Mouse (Mus musculus): ENCODE data around the gene Zeb2. TPM values are rescaled to one million over a fixed set of nuclear protein-coding genes. Genes with fewer than 3 reads are reported as not detected.

The Zeb2 gene
- polyA plus RNA-seq, 2 experiments, result 27.2 to 43.9 TPM

- Histone ChIP-seq H3K27ac (replicated peaks; ENCODE audit: low read depth, low read length) (no peak overlapping the region), H3K4me1 (ENCODE audit: control insufficient read depth, insufficient read depth, low read length) (no peaks in the 10 kb centered on the region), H3K9ac (ENCODE audit: low read depth, low read length, severe bottlenecking) (no peak overlapping the region), H3K4me3 (replicated peaks; ENCODE audit: low read length) (no peak overlapping the region), H3K36me3 (ENCODE audit: control insufficient read depth, insufficient read depth, low read length) (no peaks in the 10 kb centered on the region), H3K4me2 (replicated peaks; ENCODE audit: low read depth, low read length, severe bottlenecking) (no peak overlapping the region), H3K9me3 (ENCODE audit: control insufficient read depth, low read length) (no peaks in the 10 kb centered on the region), H3K27me3 (ENCODE audit: control insufficient read depth, insufficient read depth, low read length) (no peaks in the 10 kb centered on the region)
- no peak for ATAC-seq (ENCODE audit: low FRiP score, low read depth)
- 98% methylated on average over 2 of the region's 2 CpGs for WGBS
- DNase-seq (ENCODE audit: low spot score), result no peak
- TF ChIP-seq POLR2A (IDR thresholded peaks at IDR 0.05; ENCODE audit: borderline replicate concordance, extremely low read depth, insufficient read depth, insufficient read length), result no peak
Measured at GRCm38 (mm10) chr2:45128696-45129095, 11.5 kb upstream of the Zeb2 start.

GRCm38 (mm10) chr2:45126401-45126800 is 9.2 kb upstream of the Zeb2 start:
- H3K9ac ChIP-seq (ENCODE audit: low read depth, low read length, severe bottlenecking), result no peak overlapping the region
- no peaks in the 10 kb centered on the region for H3K9me3 ChIP-seq (ENCODE audit: control insufficient read depth, low read length)
- H3K36me3 ChIP-seq (ENCODE audit: control insufficient read depth, insufficient read depth, low read length), result no peaks in the 10 kb centered on the region
- no peak overlapping the region for H3K4me2 ChIP-seq (replicated peaks; ENCODE audit: low read depth, low read length, severe bottlenecking)
- H3K27ac ChIP-seq (replicated peaks; ENCODE audit: low read depth, low read length), result no peak overlapping the region
- DNase-seq (ENCODE audit: low spot score) (no peak), ATAC-seq (ENCODE audit: low FRiP score, low read depth) (no peak)
- H3K4me1 ChIP-seq (ENCODE audit: control insufficient read depth, insufficient read depth, low read length), result no peaks in the 10 kb centered on the region
- 86% methylated on average over 5 of the region's 5 CpGs for WGBS
- H3K27me3 ChIP-seq (ENCODE audit: control insufficient read depth, insufficient read depth, low read length), result no peaks in the 10 kb centered on the region
- no peak for TF ChIP-seq POLR2A (IDR thresholded peaks at IDR 0.05; ENCODE audit: borderline replicate concordance, extremely low read depth, insufficient read depth, insufficient read length)
- no peak overlapping the region for H3K4me3 ChIP-seq (replicated peaks; ENCODE audit: low read length)

- Histone ChIP-seq H3K36me3 (ENCODE audit: control insufficient read depth, insufficient read depth, low read length) (no peaks in the 10 kb centered on the region), H3K9me3 (ENCODE audit: control insufficient read depth, low read length) (no peaks in the 10 kb centered on the region), H3K4me3 (replicated peaks; ENCODE audit: low read length) (no peak overlapping the region), H3K4me1 (ENCODE audit: control insufficient read depth, insufficient read depth, low read length) (no peaks in the 10 kb centered on the region), H3K27me3 (ENCODE audit: control insufficient read depth, insufficient read depth, low read length) (no peaks in the 10 kb centered on the region), H3K27ac (replicated peaks; ENCODE audit: low read depth, low read length) (no peak overlapping the region), H3K4me2 (replicated peaks; ENCODE audit: low read depth, low read length, severe bottlenecking) (no peak overlapping the region), H3K9ac (ENCODE audit: low read depth, low read length, severe bottlenecking) (no peak overlapping the region)
- TF ChIP-seq POLR2A (IDR thresholded peaks at IDR 0.05; ENCODE audit: borderline replicate concordance, extremely low read depth, insufficient read depth, insufficient read length), result no peak
- no peak for ATAC-seq (ENCODE audit: low FRiP score, low read depth)
- DNase-seq (ENCODE audit: low spot score), result no peak
- WGBS, result 75% methylated on average over 4 of the region's 4 CpGs
Measured at GRCm38 (mm10) chr2:45125181-45125580, 8.0 kb upstream of the Zeb2 start.

DNA sequence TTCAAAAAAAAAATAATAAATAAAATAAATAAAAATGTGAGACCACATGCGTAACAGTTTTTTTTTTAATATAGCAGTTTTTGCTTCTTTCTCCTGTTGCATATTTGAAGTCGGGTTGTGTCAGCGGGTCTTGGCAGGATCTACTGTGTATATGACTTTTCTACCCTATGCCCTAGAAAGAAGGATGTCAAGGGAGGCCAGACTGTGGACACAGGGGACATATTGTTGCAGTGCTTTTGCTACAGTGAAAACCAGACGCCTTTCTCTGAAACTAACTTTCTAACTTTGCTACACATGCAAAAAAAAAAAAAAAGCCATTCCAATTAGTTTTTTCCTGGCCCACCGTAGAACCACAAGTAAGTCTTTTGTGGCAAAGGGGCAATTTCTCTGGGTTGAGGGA is 6.3 kb upstream of the Zeb2 start:
- H3K4me1 ChIP-seq (ENCODE audit: control insufficient read depth, insufficient read depth, low read length), result no peaks in the 10 kb centered on the region
- DNase-seq (ENCODE audit: low spot score) (no peak), ATAC-seq (ENCODE audit: low FRiP score, low read depth) (no peak)
- H3K9ac ChIP-seq (ENCODE audit: low read depth, low read length, severe bottlenecking), result no peak overlapping the region
- H3K27ac ChIP-seq (replicated peaks; ENCODE audit: low read depth, low read length), result no peak overlapping the region
- TF ChIP-seq POLR2A (IDR thresholded peaks at IDR 0.05; ENCODE audit: borderline replicate concordance, extremely low read depth, insufficient read depth, insufficient read length), result no peak
- no peak overlapping the region for H3K4me2 ChIP-seq (replicated peaks; ENCODE audit: low read depth, low read length, severe bottlenecking)
- WGBS, result 70% methylated on average over 5 of the region's 5 CpGs
- no peaks in the 10 kb centered on the region for H3K27me3 ChIP-seq (ENCODE audit: control insufficient read depth, insufficient read depth, low read length)
- H3K9me3 ChIP-seq (ENCODE audit: control insufficient read depth, low read length), result no peaks in the 10 kb centered on the region
- H3K4me3 ChIP-seq (replicated peaks; ENCODE audit: low read length), result no peak overlapping the region
- H3K36me3 ChIP-seq (ENCODE audit: control insufficient read depth, insufficient read depth, low read length), result no peaks in the 10 kb centered on the region

DNA sequence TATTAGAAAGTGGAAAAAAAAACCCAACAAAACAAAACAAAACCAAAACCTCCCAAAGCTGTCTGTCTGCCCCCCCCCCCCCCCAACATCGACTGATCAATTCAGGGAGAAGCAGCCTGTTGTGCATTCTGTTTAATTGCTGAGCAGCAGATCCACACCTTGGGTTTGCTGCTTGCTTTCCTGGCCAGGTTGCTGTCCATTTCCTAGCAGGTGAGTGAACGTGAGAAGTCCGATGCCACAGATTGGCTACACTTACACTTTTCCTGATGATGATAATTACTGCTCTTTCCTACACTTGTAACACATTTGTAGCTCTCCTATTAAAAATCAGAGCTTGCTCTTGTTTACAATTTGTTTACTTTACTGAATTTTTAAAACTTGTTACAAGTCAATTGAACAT is 926 bp upstream of the Zeb2 start:
- Histone ChIP-seq H3K9ac (ENCODE audit: low read depth, low read length, severe bottlenecking) (no peak overlapping the region), H3K27ac (replicated peaks; ENCODE audit: low read depth, low read length) (no peak overlapping the region), H3K4me1 (ENCODE audit: control insufficient read depth, insufficient read depth, low read length) (0 out of 2 replicates have a peak, but pooled peaks cover 4% of the 10 kb centered on the region), H3K4me3 (replicated peaks; ENCODE audit: low read length) (no peak overlapping the region), H3K4me2 (replicated peaks; ENCODE audit: low read depth, low read length, severe bottlenecking) (no peak overlapping the region), H3K9me3 (ENCODE audit: control insufficient read depth, low read length) (no peaks in the 10 kb centered on the region), H3K27me3 (ENCODE audit: control insufficient read depth, insufficient read depth, low read length) (peaks cover 26% of the 10 kb centered on the region), H3K36me3 (ENCODE audit: control insufficient read depth, insufficient read depth, low read length) (no peaks in the 10 kb centered on the region)
- 28% methylated on average over 3 of the region's 3 CpGs for WGBS
- DNase-seq (ENCODE audit: low spot score) (no peak), ATAC-seq (ENCODE audit: low FRiP score, low read depth) (no peak)
- TF ChIP-seq POLR2A (IDR thresholded peaks at IDR 0.05; ENCODE audit: borderline replicate concordance, extremely low read depth, insufficient read depth, insufficient read length), result no peak

- H3K4me1 ChIP-seq (ENCODE audit: control insufficient read depth, insufficient read depth, low read length), result 0 out of 2 replicates have a peak, but pooled peaks cover 4% of the 10 kb centered on the region
- peak overlapping the region; percentile 49 for H3K4me3 ChIP-seq (replicated peaks; ENCODE audit: low read length)
- no peaks in the 10 kb centered on the region for H3K36me3 ChIP-seq (ENCODE audit: control insufficient read depth, insufficient read depth, low read length)
- H3K4me2 ChIP-seq (replicated peaks; ENCODE audit: low read depth, low read length, severe bottlenecking), result peak overlapping the region; percentile 83
- WGBS, result 18% methylated on average over 7 of the region's 7 CpGs
- TF ChIP-seq POLR2A (IDR thresholded peaks at IDR 0.05; ENCODE audit: borderline replicate concordance, extremely low read depth, insufficient read depth, insufficient read length), result no peak
- H3K9me3 ChIP-seq (ENCODE audit: control insufficient read depth, low read length), result no peaks in the 10 kb centered on the region
- peak overlapping the region; percentile 70 for H3K9ac ChIP-seq (ENCODE audit: low read depth, low read length, severe bottlenecking)
- DNase-seq (ENCODE audit: low spot score) (no peak), ATAC-seq (ENCODE audit: low FRiP score, low read depth) (no peak)
- peaks cover 27% of the 10 kb centered on the region for H3K27me3 ChIP-seq (ENCODE audit: control insufficient read depth, insufficient read depth, low read length)
- peak overlapping the region; percentile 49; the same call in 1 of the 2 replicates for H3K27ac ChIP-seq (replicated peaks; ENCODE audit: low read depth, low read length)
Measured at GRCm38 (mm10) chr2:45117592-45117991, 397 bp upstream of the Zeb2 start.

All from limb, embryonic 14.5 days (tissue).